Comparison of ENCODE assay signal across 18 mouse cellular contexts in the genomic region with DNA sequence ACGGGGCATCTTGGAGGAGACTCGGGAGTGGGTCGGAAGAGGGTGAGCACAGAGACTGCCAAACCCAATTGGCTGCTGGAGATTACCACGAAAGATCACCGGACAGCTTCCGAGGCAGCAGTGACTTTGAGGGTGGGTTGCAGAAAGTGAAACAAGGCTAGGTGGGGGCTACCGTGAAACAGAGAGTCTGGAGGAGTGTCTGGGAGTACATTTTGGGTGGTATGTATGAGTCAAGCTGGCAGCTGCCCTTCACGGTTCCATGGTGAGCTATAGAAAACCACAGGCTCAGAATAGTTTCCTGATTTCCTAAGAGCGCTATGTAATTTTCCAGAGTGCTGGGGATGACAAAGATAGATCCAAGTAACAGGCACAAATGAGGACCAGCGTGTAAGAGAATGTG.
DNase-seq lines count a peak whose midpoint lies in the region; ATAC-seq lines count a peak whose summit lies in the region.
"Had no signal": no experiment of that assay in that cellular context is flagged by ENCODE, and none has a peak within 500 bp of the region (broad histone marks: within the 10 kb centered on the region; RNA-seq: fewer than 3 reads in every experiment).

No protein-coding gene starts in this region.

- H3K9ac ChIP-seq in embryonic facial prominence, embryonic 13.5 days, result no peak overlapping the region
- no peak overlapping the region for H3K9ac ChIP-seq in liver, embryonic 12.5 days
- H3K9ac ChIP-seq: hindbrain, embryonic 13.5 days; limb, embryonic 13.5 days; liver, postnatal 0 days had no signal

- no peaks in the 10 kb centered on the region for H3K4me1 ChIP-seq in embryonic facial prominence, embryonic 13.5 days
- no peaks in the 10 kb centered on the region for H3K4me1 ChIP-seq in embryonic facial prominence, embryonic 10.5 days
- no peaks in the 10 kb centered on the region for H3K4me1 ChIP-seq in liver, embryonic 12.5 days
- H3K4me1 ChIP-seq: hindbrain, embryonic 13.5 days; limb, embryonic 13.5 days had no signal

- no peak overlapping the region for H3K4me3 ChIP-seq in embryonic facial prominence, embryonic 13.5 days
- no peak overlapping the region for H3K4me3 ChIP-seq in embryonic facial prominence, embryonic 10.5 days
- H3K4me3 ChIP-seq in liver, embryonic 12.5 days, result no peak overlapping the region
- H3K4me3 ChIP-seq: hindbrain, embryonic 13.5 days; limb, embryonic 13.5 days; myocyte had no signal

- 62% methylated on average over 10 of the region's 10 CpGs for WGBS in embryonic facial prominence, embryonic 13.5 days
- WGBS in embryonic facial prominence, embryonic 10.5 days, result 82% methylated on average over 10 of the region's 10 CpGs
- 45% methylated on average over 10 of the region's 10 CpGs for WGBS in liver, embryonic 12.5 days (ENCODE audit: insufficient replicate concordance)

- H3K27me3 ChIP-seq in embryonic facial prominence, embryonic 13.5 days, result no peaks in the 10 kb centered on the region
- H3K27me3 ChIP-seq in embryonic facial prominence, embryonic 10.5 days (replicated peaks; ENCODE audit: low read depth, poor library complexity, severe bottlenecking), result no peaks in the 10 kb centered on the region
- no peaks in the 10 kb centered on the region for H3K27me3 ChIP-seq in liver, embryonic 12.5 days (replicated peaks)
- H3K27me3 ChIP-seq: hindbrain, embryonic 13.5 days; limb, embryonic 13.5 days had no signal

- H3K27ac ChIP-seq in embryonic facial prominence, embryonic 13.5 days, result no peak overlapping the region
- no peak overlapping the region for H3K27ac ChIP-seq in embryonic facial prominence, embryonic 10.5 days (replicated peaks)
- H3K27ac ChIP-seq in liver, embryonic 12.5 days, result no peak overlapping the region
- H3K27ac ChIP-seq: hindbrain, embryonic 13.5 days; kidney, postnatal 0 days; limb, embryonic 13.5 days had no signal

- no peak for ATAC-seq in embryonic facial prominence, embryonic 13.5 days (ENCODE audit: insufficient number of reproducible peaks, insufficient read depth, low FRiP score, low TSS enrichment, low read depth)
- ATAC-seq in granulocyte monocyte progenitor cell, adult 5-6 weeks (replicated peaks; ENCODE audit: poor library complexity, severe bottlenecking), result no peak
- ATAC-seq in liver, embryonic 12.5 days, result no peak
- ATAC-seq: intestine, embryonic 16.5 days; liver, postnatal 0 days had no signal

- peak overlapping the region; percentile 7; the same call in 1 of the 2 replicates for H3K4me2 ChIP-seq in embryonic facial prominence, embryonic 13.5 days
- H3K4me2 ChIP-seq in liver, embryonic 12.5 days, result no peak overlapping the region
- H3K4me2 ChIP-seq: hindbrain, embryonic 13.5 days; limb, embryonic 13.5 days; midbrain, embryonic 11.5 days had no signal

- H3K9me3 ChIP-seq in embryonic facial prominence, embryonic 13.5 days, result no peaks in the 10 kb centered on the region
- H3K9me3 ChIP-seq in embryonic facial prominence, embryonic 10.5 days, result no peaks in the 10 kb centered on the region
- no peaks in the 10 kb centered on the region for H3K9me3 ChIP-seq in liver, embryonic 12.5 days (replicated peaks)
- H3K9me3 ChIP-seq: hindbrain, embryonic 13.5 days; limb, embryonic 13.5 days had no signal

- DNase-seq in embryonic facial prominence, embryonic 10.5 days (ENCODE audit: low spot score), result no peak
- DNase-seq in MEL-GATA-1-ER (ENCODE audit: extremely low read depth, low read depth) (peak; percentile 4), liver (no peak)
- peak; percentile 63 for DNase-seq in frontal cortex, postnatal 36 days (ENCODE audit: low spot score in 2 of 2)
- DNase-seq in right cerebral cortex, adult 2 months (ENCODE audit: low spot score in 2 of 2), result peak; percentile 57 to 64
- DNase-seq: adrenal gland, postnatal 36 days; cerebellum, postnatal 14 days; liver, postnatal 0 days; thymus, postnatal 25 days had no signal

- H3K36me3 ChIP-seq in embryonic facial prominence, embryonic 13.5 days, result no peaks in the 10 kb centered on the region
- H3K36me3 ChIP-seq in embryonic facial prominence, embryonic 10.5 days (replicated peaks), result no peaks in the 10 kb centered on the region
- no peaks in the 10 kb centered on the region for H3K36me3 ChIP-seq in liver, embryonic 12.5 days
- H3K36me3 ChIP-seq: hindbrain, embryonic 13.5 days; limb, embryonic 13.5 days had no signal

Comparison
In these comparisons a context has a peak if more than half of its experiments do, and no peak if none do; other contexts are left out.
1. DNase-seq: peak in MEL-GATA-1-ER (single experiment), frontal cortex, postnatal 36 days (2 of 2) and right cerebral cortex, adult 2 months (2 of 2); none in embryonic facial prominence, embryonic 10.5 days (single experiment) and liver (single experiment).